Mouse (Mus musculus): ENCODE results near the gene Med31.

GRCm38 (mm10) chr11:72207834-72208377 is 7.5 kb downstream of the Med31 start:
- no peak for TF ChIP-seq CTCF (IDR thresholded peaks at IDR 0.05)
- no peak for TF ChIP-seq EP300 (IDR thresholded peaks at IDR 0.05)
